Mouse (Mus musculus): ENCODE data around the gene Nmnat2. TPM values are rescaled to one million over a fixed set of nuclear protein-coding genes. Genes with fewer than 3 reads are reported as not detected.

Gene Nmnat2
- polyA plus RNA-seq, 1 experiment, result 0.34 TPM

DNA sequence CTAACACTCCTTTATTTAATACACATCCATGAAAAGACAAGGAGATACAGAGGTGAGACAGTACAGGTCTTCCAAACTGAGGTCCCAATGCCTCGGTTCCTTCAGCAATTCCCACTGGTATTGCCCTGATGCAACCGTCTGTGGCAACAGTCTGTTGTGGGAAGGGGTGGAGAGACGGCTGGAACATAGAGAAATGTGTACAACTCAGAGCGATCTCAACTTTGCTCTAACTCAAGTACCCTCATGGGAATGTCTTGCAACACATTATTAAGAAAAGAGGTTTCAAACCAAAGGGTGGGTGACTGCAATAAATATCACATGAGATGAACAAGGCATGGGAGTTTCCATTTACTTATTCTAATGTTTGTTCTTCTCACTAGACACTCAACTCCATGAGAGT, 168.0 kb downstream of the Nmnat2 start:
- peaks cover 17% of the 10 kb centered on the region for H3K27me3 ChIP-seq (replicated peaks)
- no peak for TF ChIP-seq FLI1 (IDR thresholded peaks at IDR 0.05; ENCODE audit: low read length)
- no peak for TF ChIP-seq GATA1 (IDR thresholded peaks at IDR 0.05; ENCODE audit: borderline replicate concordance, low read length)

GRCm38 (mm10) chr1:153124502-153124901, 169.7 kb downstream of the Nmnat2 start:
- Histone ChIP-seq H3K4me3 (replicated peaks) (no peak overlapping the region), H3K27me3 (replicated peaks) (peaks cover 21% of the 10 kb centered on the region), H3K36me3 (replicated peaks; ENCODE audit: low read length) (no peaks in the 10 kb centered on the region), H3K9me3 (no peaks in the 10 kb centered on the region), H3K4me1 (peaks cover 4% of the 10 kb centered on the region; the same call in 1 of the 2 replicates)
- TF ChIP-seq GATA1 (IDR thresholded peaks at IDR 0.05; ENCODE audit: borderline replicate concordance, low read length) (no peak), FLI1 (IDR thresholded peaks at IDR 0.05; ENCODE audit: low read length) (no peak)

More for the DNA sequence above, 168.0 kb downstream of the Nmnat2 start:
- Histone ChIP-seq H3K4me3 (replicated peaks) (no peak overlapping the region), H3K4me1 (peaks cover 4% of the 10 kb centered on the region; the same call in 1 of the 2 replicates), H3K36me3 (replicated peaks; ENCODE audit: low read length) (no peaks in the 10 kb centered on the region), H3K9me3 (no peaks in the 10 kb centered on the region)

DNA sequence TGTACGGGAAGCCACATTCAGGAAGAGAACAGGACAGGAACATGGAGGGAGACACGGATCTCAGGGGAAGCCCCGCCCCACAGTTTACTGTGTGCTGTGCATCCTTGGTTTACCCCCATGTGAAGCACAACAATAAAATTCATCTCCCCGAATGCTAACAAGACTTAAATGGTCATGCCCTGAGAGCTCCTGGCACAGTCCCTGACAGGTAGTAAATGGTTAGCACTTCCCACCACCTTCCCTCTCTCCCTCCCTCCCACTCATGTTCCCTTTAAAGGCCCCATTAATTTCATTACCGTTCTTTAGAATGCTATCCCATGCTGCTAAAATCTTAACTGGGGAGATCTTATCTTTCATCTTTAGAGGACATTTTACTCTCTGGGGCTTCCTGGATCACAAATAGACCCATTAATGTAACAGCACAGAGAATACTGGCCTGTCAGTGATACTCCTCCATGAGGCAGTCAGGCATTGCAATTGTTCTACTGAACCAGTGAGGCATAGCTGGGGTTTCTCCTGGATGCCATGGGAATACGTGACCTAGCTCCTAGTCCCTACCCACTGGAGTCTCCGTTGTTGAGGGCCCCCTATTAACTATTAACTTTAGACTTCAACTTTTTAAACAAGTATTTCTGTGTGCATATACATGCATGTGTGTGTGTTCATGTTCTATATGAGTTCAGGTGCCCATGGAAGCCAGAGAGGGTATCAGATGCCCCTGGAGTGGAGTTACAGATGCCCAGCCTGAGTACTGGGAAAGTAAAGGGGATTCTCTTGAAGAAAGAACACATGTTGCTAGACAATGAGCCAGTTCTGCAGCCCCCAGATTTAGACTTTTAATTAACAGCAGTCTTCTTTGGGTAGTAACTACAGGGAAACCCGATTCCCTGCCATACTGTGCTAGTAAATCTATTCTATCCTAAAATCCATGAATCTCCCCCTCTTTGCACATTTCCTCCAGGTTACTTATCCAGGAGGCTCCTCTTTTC, 170.8 kb downstream of the Nmnat2 start:
- peaks cover 8% of the 10 kb centered on the region; the same call in 1 of the 2 replicates for H3K4me1 ChIP-seq
- peaks cover 24% of the 10 kb centered on the region for H3K27me3 ChIP-seq (replicated peaks)
- TF ChIP-seq GATA1 (IDR thresholded peaks at IDR 0.05; ENCODE audit: borderline replicate concordance, low read length), result no peak
- TF ChIP-seq FLI1 (IDR thresholded peaks at IDR 0.05; ENCODE audit: low read length), result no peak
- no peak overlapping the region for H3K4me3 ChIP-seq (replicated peaks)
- H3K36me3 ChIP-seq (replicated peaks; ENCODE audit: low read length), result no peaks in the 10 kb centered on the region
- no peaks in the 10 kb centered on the region for H3K9me3 ChIP-seq

DNA sequence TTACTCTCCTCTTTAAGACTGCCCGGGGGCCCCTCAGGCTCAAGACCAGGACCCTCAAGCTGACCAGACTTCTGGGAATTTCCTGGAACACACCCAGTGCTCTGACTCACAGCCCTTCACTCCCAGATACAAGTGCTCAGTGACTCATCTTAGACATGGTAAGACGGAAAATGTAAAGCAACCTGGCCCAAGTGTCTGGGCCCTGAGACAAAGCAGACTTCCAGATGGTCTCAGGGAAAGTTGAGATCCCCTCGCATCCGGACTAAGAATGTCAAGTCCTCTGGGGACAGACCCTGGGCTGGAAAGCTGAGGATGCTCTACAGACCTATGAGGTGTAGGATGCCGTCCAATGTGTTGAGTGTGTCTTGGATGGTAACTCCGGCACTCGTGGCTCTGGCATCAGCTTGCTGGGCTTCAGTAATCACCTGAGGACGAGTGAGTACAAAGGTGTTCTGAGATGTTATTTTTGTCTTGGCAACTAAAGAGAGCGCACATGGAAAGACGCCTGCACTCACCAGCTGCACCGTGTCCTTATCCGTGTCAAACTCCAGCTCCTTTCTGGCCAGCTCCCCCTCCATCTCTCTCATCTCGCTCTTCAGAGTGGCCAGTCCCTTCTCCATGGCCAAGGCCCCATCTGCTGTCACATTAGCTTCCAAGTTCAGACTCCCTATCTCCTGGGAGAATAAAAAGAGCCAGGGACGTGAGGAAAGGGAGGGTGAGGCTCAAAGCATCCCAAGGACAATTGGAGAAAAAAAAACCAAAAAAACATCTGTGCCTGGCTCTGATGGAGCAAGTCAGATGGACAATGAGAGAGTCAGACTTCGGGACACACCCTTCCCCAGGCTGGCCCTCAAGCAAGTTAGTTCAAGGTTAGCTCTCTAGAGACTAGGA, 171.9 kb downstream of the Nmnat2 start:
- H3K36me3 ChIP-seq (replicated peaks; ENCODE audit: low read length), result no peaks in the 10 kb centered on the region
- TF ChIP-seq FLI1 (IDR thresholded peaks at IDR 0.05; ENCODE audit: low read length) (no peak), GATA1 (IDR thresholded peaks at IDR 0.05; ENCODE audit: borderline replicate concordance, low read length) (no peak)
- peaks cover 13% of the 10 kb centered on the region for H3K4me1 ChIP-seq
- H3K27me3 ChIP-seq (replicated peaks), result peaks cover 24% of the 10 kb centered on the region
- H3K4me3 ChIP-seq (replicated peaks), result no peak overlapping the region
- H3K9me3 ChIP-seq, result no peaks in the 10 kb centered on the region

DNA sequence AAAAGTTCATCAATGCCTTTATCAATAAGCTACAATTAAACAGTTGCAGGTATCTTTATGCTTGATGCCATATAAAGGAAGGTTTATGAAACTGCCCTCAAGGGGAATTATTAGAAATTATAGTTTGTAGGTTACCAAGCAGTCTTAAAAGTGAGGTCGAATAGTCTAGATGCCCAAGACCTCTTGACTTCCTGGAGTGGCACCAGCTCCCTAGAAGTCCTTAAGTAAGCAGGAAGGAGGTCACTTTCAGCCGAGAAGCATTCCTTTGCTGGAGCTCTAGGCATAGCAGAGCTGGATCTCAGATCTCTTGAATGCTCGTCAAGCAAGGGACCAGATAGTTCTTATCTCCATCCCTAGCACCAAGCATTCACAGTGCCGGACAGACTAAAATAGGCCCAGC, 172.8 kb downstream of the Nmnat2 start:
- no peak for TF ChIP-seq GATA1 (IDR thresholded peaks at IDR 0.05; ENCODE audit: borderline replicate concordance, low read length)
- no peak for TF ChIP-seq FLI1 (IDR thresholded peaks at IDR 0.05; ENCODE audit: low read length)
- H3K4me3 ChIP-seq (replicated peaks), result no peak overlapping the region
- H3K4me1 ChIP-seq, result peaks cover 13% of the 10 kb centered on the region
- H3K9me3 ChIP-seq, result no peaks in the 10 kb centered on the region
- peaks cover 24% of the 10 kb centered on the region for H3K27me3 ChIP-seq (replicated peaks)
- H3K36me3 ChIP-seq (replicated peaks; ENCODE audit: low read length), result no peaks in the 10 kb centered on the region

DNA sequence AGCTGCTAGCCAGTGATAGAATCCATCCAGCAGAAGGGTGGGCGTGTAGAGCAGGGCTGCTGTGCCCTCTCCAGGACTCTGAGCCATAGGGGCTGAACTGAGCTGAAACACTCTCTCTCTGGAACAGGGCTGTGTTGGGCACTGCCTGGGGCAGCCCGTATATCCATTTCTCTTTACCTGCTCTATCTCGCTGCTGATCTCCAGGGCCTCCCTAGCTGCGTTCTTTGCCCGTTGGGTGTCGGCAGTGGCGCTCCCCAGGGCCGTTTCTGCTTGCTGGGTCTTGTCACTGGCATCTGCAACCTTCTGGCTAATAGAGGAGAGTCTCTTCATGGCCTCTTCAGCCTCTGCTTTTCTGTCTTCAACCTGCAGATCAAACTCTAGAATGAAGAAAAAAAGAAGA, 174.0 kb downstream of the Nmnat2 start:
- no peak for TF ChIP-seq FLI1 (IDR thresholded peaks at IDR 0.05; ENCODE audit: low read length)
- no peak for TF ChIP-seq GATA1 (IDR thresholded peaks at IDR 0.05; ENCODE audit: borderline replicate concordance, low read length)
- Histone ChIP-seq H3K9me3 (no peaks in the 10 kb centered on the region), H3K4me1 (peaks cover 13% of the 10 kb centered on the region), H3K27me3 (replicated peaks) (peaks cover 22% of the 10 kb centered on the region), H3K36me3 (replicated peaks; ENCODE audit: low read length) (no peaks in the 10 kb centered on the region), H3K4me3 (replicated peaks) (no peak overlapping the region)

DNA sequence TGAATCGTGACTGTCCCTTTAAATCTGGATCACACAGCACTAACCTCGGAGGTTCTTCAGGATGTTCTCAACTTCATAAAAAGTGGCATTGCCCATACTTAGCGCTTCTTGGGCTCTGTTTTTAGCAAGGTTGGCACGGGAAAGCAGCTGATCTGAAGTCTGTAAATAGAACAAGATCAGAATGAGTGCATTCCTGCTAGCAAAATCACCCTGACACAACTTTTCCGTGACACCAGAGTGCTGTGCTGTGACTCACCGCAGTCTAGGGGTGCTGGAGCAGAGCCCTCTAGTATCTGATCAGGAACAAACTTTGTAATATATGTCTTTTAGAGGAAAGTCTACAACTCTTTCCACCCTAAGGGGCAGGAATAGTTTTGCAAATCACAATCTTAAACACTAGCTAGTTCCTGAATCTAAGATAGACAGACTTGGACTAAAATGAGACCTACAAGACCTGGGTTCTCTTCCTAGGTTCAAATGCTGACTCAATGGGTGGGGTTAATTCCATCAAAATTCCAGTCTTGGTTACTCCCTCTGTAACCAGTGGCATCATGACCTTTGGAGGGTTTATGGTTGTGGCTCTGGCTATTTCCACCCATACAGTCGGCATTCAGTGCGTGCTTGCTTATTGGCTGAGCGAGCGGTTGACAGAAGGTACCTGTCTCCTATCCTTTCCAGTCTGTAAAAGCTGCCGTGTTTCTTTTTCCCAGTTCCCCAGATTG, 175.4 kb downstream of the Nmnat2 start:
- H3K4me3 ChIP-seq (replicated peaks), result no peak overlapping the region
- H3K27me3 ChIP-seq (replicated peaks), result peaks cover 18% of the 10 kb centered on the region
- no peak for TF ChIP-seq GATA1 (IDR thresholded peaks at IDR 0.05; ENCODE audit: borderline replicate concordance, low read length)
- TF ChIP-seq FLI1 (IDR thresholded peaks at IDR 0.05; ENCODE audit: low read length), result no peak
- H3K4me1 ChIP-seq, result peaks cover 13% of the 10 kb centered on the region
- no peaks in the 10 kb centered on the region for H3K9me3 ChIP-seq
- H3K36me3 ChIP-seq (replicated peaks; ENCODE audit: low read length), result no peaks in the 10 kb centered on the region

DNA sequence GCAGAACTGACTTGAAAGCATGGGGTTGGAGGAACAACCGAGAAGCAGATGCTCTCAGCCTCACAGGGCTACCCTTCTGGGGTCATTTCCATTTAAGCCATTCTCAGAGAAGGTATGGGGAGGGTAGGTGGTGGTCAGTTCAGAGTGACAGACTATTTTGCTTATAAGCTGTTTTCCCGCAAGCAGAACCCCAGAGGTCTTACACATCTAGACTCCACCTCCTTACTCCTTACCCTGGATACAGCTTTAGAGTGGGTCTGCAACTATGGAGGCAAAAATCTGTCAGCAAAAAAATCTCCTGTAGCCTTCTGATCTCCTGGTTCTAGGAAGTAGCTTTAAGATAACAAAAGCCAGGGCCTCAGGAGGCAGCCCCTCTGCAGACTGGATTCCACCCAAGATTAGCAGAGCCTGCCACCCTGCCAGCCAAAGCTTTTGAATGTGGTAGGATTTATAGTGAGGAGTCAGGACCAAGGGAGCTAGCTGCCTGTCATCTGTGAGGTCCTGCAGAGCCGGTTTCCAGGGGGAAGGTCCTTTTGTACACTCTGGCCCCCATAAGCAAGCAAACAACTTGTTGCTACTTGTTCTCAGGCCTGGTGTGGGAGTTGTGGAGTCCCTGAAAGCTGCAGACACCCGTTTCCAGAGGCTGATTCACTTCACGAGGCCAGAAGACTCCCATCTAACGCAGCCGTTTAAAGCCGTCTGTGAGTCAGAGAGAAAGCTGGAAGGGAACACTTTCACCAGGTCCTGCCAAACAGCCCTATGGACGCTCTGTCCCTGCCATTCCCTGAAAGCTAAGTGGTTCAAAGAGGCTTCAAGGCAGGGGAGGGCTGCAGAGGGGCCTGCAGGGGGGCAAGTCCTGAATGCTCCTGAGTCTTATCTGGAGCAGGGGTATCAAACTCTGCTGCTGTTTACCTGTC, 179.3 kb downstream of the Nmnat2 start:
- no peak overlapping the region for H3K4me3 ChIP-seq (replicated peaks)
- H3K9me3 ChIP-seq, result no peaks in the 10 kb centered on the region
- TF ChIP-seq FLI1 (IDR thresholded peaks at IDR 0.05; ENCODE audit: low read length) (no peak), GATA1 (IDR thresholded peaks at IDR 0.05; ENCODE audit: borderline replicate concordance, low read length) (no peak)
- peaks cover 13% of the 10 kb centered on the region for H3K4me1 ChIP-seq
- H3K27me3 ChIP-seq (replicated peaks), result peaks cover 7% of the 10 kb centered on the region
- H3K36me3 ChIP-seq (replicated peaks; ENCODE audit: low read length), result no peaks in the 10 kb centered on the region

Data from megakaryocyte, embryonic 14.5 days (primary cell).